Mouse (Mus musculus): Measurements from ENCODE around the gene AW146154. TPM values are rescaled to one million over a fixed set of nuclear protein-coding genes. Genes with fewer than 3 reads are reported as not detected.
"Not testable (repeated sequence)": the region's sequence is repeated elsewhere in the genome, so short reads cannot be mapped to it uniquely, and the experiment has no call there.

Gene AW146154
- total RNA-seq (2021), result 1 to 10 TPM; 5.8 to 6.4 TPM
- long read RNA-seq, experiment 1, partial matches to known transcripts, result 0 of 7 reads
- long read RNA-seq, experiment 1, other reads (novel, unspliced or antisense), result 3 of 7 reads
- long read RNA-seq, experiment 2, result 0 reads

- intact Hi-C loops (cut with DNase I), result loop anchor here (5.0 to 10.0 kb wide), 4 partner anchors 107 to 1785 kb away; partner anchors contain the start of genes AI987944, Zfp141 and Zfp788
- peak; percentile 98 to 99 for DNase-seq
Observed at GRCm38 (mm10) chr7:41499389-41500049, at the start of gene AW146154, which contains the start of gene Gm20449. TSS of gene AW146154 (minus strand) at chr7:41499890. TSS of gene Gm20449 (minus strand) at chr7:41499417.

- intact Hi-C loops (cut with DNase I), result no loop called here
- DNase-seq, result no peak
Observed at GRCm38 (mm10) chr7:41512672-41513071, 13.0 kb upstream of the AW146154 start.

GRCm38 (mm10) chr7:41512207-41512606 is 12.5 kb upstream of the AW146154 start:
- DNase-seq, result no peak
- intact Hi-C loops (cut with DNase I), result no loop called here

- intact Hi-C loops (cut with DNase I), result loop anchor here (1.0 to 10.0 kb wide), 2 partner anchors 8 to 1788 kb away; no protein-coding TSS in a partner anchor
Observed at GRCm38 (mm10) chr7:41502402-41502801, 2.7 kb upstream of the AW146154 start.

GRCm38 (mm10) chr7:41500151-41500934 is 653 bp upstream of the AW146154 start:
- DNase-seq, result peak; percentile 50 to 66
- intact Hi-C loops (cut with DNase I), result loop anchor here (10.0 kb wide), 1 partner anchor 1786 kb away; no protein-coding TSS in a partner anchor

More at GRCm38 (mm10) chr7:41502402-41502801, 2.7 kb upstream of the AW146154 start:
- DNase-seq, result no peak

GRCm38 (mm10) chr7:41499018-41499388 is 687 bp downstream of the AW146154 start:
- intact Hi-C loops (cut with DNase I), result loop anchor here (5.0 to 10.0 kb wide), 3 partner anchors 107 to 1006 kb away; partner anchors contain the start of genes AI987944, Zfp141 and Zfp788
- DNase-seq, result not testable (repeated sequence)

- DNase-seq, result peak in 1 of 2 experiments; percentile 22
- intact Hi-C loops (cut with DNase I), result loop anchor here (5.0 to 10.0 kb wide), 3 partner anchors 106 to 1006 kb away; partner anchors contain the start of genes AI987944, Zfp141 and Zfp788
Observed at GRCm38 (mm10) chr7:41498464-41498863, 1.2 kb downstream of the AW146154 start.

- no peak for DNase-seq
- intact Hi-C loops (cut with DNase I), result loop anchor here (5.0 to 10.0 kb wide), 3 partner anchors 106 to 1007 kb away; partner anchors contain the start of genes AI987944, Zfp141 and Zfp788
Observed at GRCm38 (mm10) chr7:41497871-41498270, 1.8 kb downstream of the AW146154 start.

- DNase-seq, result no peak
- intact Hi-C loops (cut with DNase I), result no loop called here
Observed at GRCm38 (mm10) chr7:41451864-41452263, 47.8 kb downstream of the AW146154 start.

GRCm38 (mm10) chr7:41448596-41448995 is 51.1 kb downstream of the AW146154 start, which contains the start of gene Vmn2r57:
TSS of gene Vmn2r57 (minus strand) at chr7:41448696.
- DNase-seq; intact Hi-C loops (cut with DNase I): not testable (repeated sequence)

Other genes with a start within 250 kb of the AW146154 start
- 10 to 100 TPM in 1 of 2 experiments, 1 to 10 TPM in 1; 9.9 to 10.9 TPM for gene AI987944, start 106.5 kb downstream of the AW146154 start, total RNA-seq (2021)
- gene Vmn2r57, start 51.2 kb downstream of the AW146154 start, total RNA-seq (2021), result under 1 TPM; 0.14 to 0.15 TPM
- under 1 TPM; 0.10 to 0.12 TPM for gene Gm20449, start 473 bp downstream of the AW146154 start, total RNA-seq (2021)
- gene Gm6871, start 73.8 kb upstream of the AW146154 start, total RNA-seq (2021), result not detected
- gene 2610021A01Rik, start 99.3 kb upstream of the AW146154 start, total RNA-seq (2021), result 10 to 100 TPM in 1 of 2 experiments, 1 to 10 TPM in 1; 8.1 to 10.5 TPM
- 1 to 10 TPM; 7.4 to 8.6 TPM for gene Zfp788, start 133.3 kb upstream of the AW146154 start, total RNA-seq (2021)